Mouse (Mus musculus): ENCODE measurements around the gene Ajuba. TPM values are rescaled to one million over a fixed set of nuclear protein-coding genes. Genes with fewer than 3 reads are reported as not detected.

Gene Ajuba
- polyA plus RNA-seq, 1 experiment from 2014 or later = 79.1 TPM

- peaks cover 25% of the 10 kb centered on the region for H3K36me3 ChIP-seq (replicated peaks)
- no peak for DNase-seq (ENCODE audit: extremely low spot score, low spot score)
- peaks cover 3% of the 10 kb centered on the region; the same call in 1 of the 2 replicates for H3K27me3 ChIP-seq (ENCODE audit: poor library complexity, severe bottlenecking)
- H3K4me1 ChIP-seq = peaks cover 41% of the 10 kb centered on the region
- H3K4me3 ChIP-seq = no peak overlapping the region
- no peaks in the 10 kb centered on the region for H3K9me3 ChIP-seq
- 0 out of 2 replicates have a peak overlapping the region, but pooled peaks have one; percentile 35 for H3K27ac ChIP-seq
- 83% methylated on average over 7 of the region's 7 CpGs for WGBS
Observed at GRCm38 (mm10) chr14:54579638-54580037, 2.3 kb upstream of the Ajuba start.

- 2% methylated on average over 10 of the region's 10 CpGs for WGBS
- Histone ChIP-seq H3K4me1 (peaks cover 57% of the 10 kb centered on the region), H3K9me3 (no peaks in the 10 kb centered on the region), H3K27me3 (ENCODE audit: poor library complexity, severe bottlenecking) (peaks cover 3% of the 10 kb centered on the region; the same call in 1 of the 2 replicates), H3K27ac (peak overlapping the region; percentile 99), H3K36me3 (replicated peaks) (peaks cover 27% of the 10 kb centered on the region), H3K4me3 (peak overlapping the region; percentile 86)
- DNase-seq (ENCODE audit: extremely low spot score, low spot score) = no peak
Observed at GRCm38 (mm10) chr14:54578063-54578462, 705 bp upstream of the Ajuba start.

GRCm38 (mm10) chr14:54576241-54577088 lies 893 bp downstream of the Ajuba start:
- WGBS = under 1% methylated on average over 84 of the region's 84 CpGs

GRCm38 (mm10) chr14:54575631-54576030 lies 1.7 kb downstream of the Ajuba start:
- peak; percentile 83 for DNase-seq (ENCODE audit: extremely low spot score, low spot score)
- Histone ChIP-seq H3K4me3 (peak overlapping the region; percentile 86), H3K4me1 (peaks cover 81% of the 10 kb centered on the region), H3K36me3 (replicated peaks) (peaks cover 46% of the 10 kb centered on the region), H3K9me3 (no peaks in the 10 kb centered on the region), H3K27me3 (ENCODE audit: poor library complexity, severe bottlenecking) (peaks cover 3% of the 10 kb centered on the region; the same call in 1 of the 2 replicates), H3K27ac (peak overlapping the region; percentile 99)
- WGBS = 1% methylated on average over 39 of the region's 39 CpGs

More at GRCm38 (mm10) chr14:54576241-54577088, 893 bp downstream of the Ajuba start:
- Histone ChIP-seq H3K9me3 (no peaks in the 10 kb centered on the region), H3K27me3 (ENCODE audit: poor library complexity, severe bottlenecking) (peaks cover 3% of the 10 kb centered on the region; the same call in 1 of the 2 replicates), H3K36me3 (replicated peaks) (peaks cover 37% of the 10 kb centered on the region), H3K4me3 (peak overlapping the region; percentile 86), H3K4me1 (peaks cover 72% of the 10 kb centered on the region), H3K27ac (peak overlapping the region; percentile 99)
- peak; percentile 44 for DNase-seq (ENCODE audit: extremely low spot score, low spot score)

- peaks cover 52% of the 10 kb centered on the region for H3K36me3 ChIP-seq (replicated peaks)
- H3K4me3 ChIP-seq = peak overlapping the region; percentile 86
- no peaks in the 10 kb centered on the region for H3K9me3 ChIP-seq
- H3K27me3 ChIP-seq (ENCODE audit: poor library complexity, severe bottlenecking) = peaks cover 3% of the 10 kb centered on the region; the same call in 1 of the 2 replicates
- WGBS = 1% methylated on average over 8 of the region's 8 CpGs
- peak overlapping the region; percentile 99 for H3K27ac ChIP-seq
- H3K4me1 ChIP-seq = peaks cover 87% of the 10 kb centered on the region
- no peak for DNase-seq (ENCODE audit: extremely low spot score, low spot score)
Observed at GRCm38 (mm10) chr14:54575031-54575430, 2.3 kb downstream of the Ajuba start.

GRCm38 (mm10) chr14:54574253-54574652 lies 3.1 kb downstream of the Ajuba start:
- DNase-seq (ENCODE audit: extremely low spot score, low spot score) = peak; percentile 35
- Histone ChIP-seq H3K36me3 (replicated peaks) (peaks cover 59% of the 10 kb centered on the region), H3K4me1 (peaks cover 89% of the 10 kb centered on the region), H3K9me3 (no peaks in the 10 kb centered on the region), H3K27ac (peak overlapping the region; percentile 99), H3K4me3 (peak overlapping the region; percentile 86), H3K27me3 (ENCODE audit: poor library complexity, severe bottlenecking) (peaks cover 3% of the 10 kb centered on the region; the same call in 1 of the 2 replicates)
- WGBS = 14% methylated on average over 4 of the region's 4 CpGs

- Histone ChIP-seq H3K4me1 (peaks cover 83% of the 10 kb centered on the region), H3K27ac (peak overlapping the region; percentile 99), H3K27me3 (ENCODE audit: poor library complexity, severe bottlenecking) (peaks cover 3% of the 10 kb centered on the region; the same call in 1 of the 2 replicates), H3K4me3 (peak overlapping the region; percentile 86), H3K9me3 (no peaks in the 10 kb centered on the region), H3K36me3 (replicated peaks) (peaks cover 71% of the 10 kb centered on the region)
- peak; percentile 95 for DNase-seq (ENCODE audit: extremely low spot score, low spot score)
- WGBS = 2% methylated on average over 14 of the region's 14 CpGs
Observed at GRCm38 (mm10) chr14:54572790-54573736, 4.3 kb downstream of the Ajuba start.

GRCm38 (mm10) chr14:54572122-54572521 lies 5.2 kb downstream of the Ajuba start:
- DNase-seq (ENCODE audit: extremely low spot score, low spot score) = peak; percentile 18
- peak overlapping the region; percentile 99 for H3K27ac ChIP-seq
- H3K9me3 ChIP-seq = no peaks in the 10 kb centered on the region
- WGBS = 56% methylated on average over 4 of the region's 4 CpGs
- H3K4me1 ChIP-seq = peaks cover 79% of the 10 kb centered on the region
- peaks cover 81% of the 10 kb centered on the region for H3K36me3 ChIP-seq (replicated peaks)
- peak overlapping the region; percentile 86 for H3K4me3 ChIP-seq
- peaks cover 3% of the 10 kb centered on the region; the same call in 1 of the 2 replicates for H3K27me3 ChIP-seq (ENCODE audit: poor library complexity, severe bottlenecking)

GRCm38 (mm10) chr14:54569451-54570392 lies 7.6 kb downstream of the Ajuba start:
- 56% methylated on average over 17 of the region's 17 CpGs for WGBS
- H3K9me3 ChIP-seq = no peaks in the 10 kb centered on the region
- DNase-seq (ENCODE audit: extremely low spot score, low spot score) = peak; percentile 26
- peaks cover 61% of the 10 kb centered on the region for H3K4me1 ChIP-seq
- peaks cover 92% of the 10 kb centered on the region for H3K36me3 ChIP-seq (replicated peaks)
- peak overlapping the region; percentile 72 for H3K27ac ChIP-seq
- H3K4me3 ChIP-seq = peak overlapping the region; percentile 23
- H3K27me3 ChIP-seq (ENCODE audit: poor library complexity, severe bottlenecking) = no peaks in the 10 kb centered on the region

- H3K36me3 ChIP-seq (replicated peaks) = peaks cover 83% of the 10 kb centered on the region
- no peaks in the 10 kb centered on the region for H3K27me3 ChIP-seq (ENCODE audit: poor library complexity, severe bottlenecking)
- H3K4me1 ChIP-seq = peaks cover 52% of the 10 kb centered on the region
- WGBS = 79% methylated on average over 15 of the region's 15 CpGs
- DNase-seq (ENCODE audit: extremely low spot score, low spot score) = peak; percentile 79
- H3K27ac ChIP-seq = peak overlapping the region; percentile 72; the same call in 1 of the 2 replicates
- H3K4me3 ChIP-seq = peak overlapping the region; percentile 23; the same call in 1 of the 2 replicates
- H3K9me3 ChIP-seq = no peaks in the 10 kb centered on the region
Observed at GRCm38 (mm10) chr14:54568694-54569414, 8.5 kb downstream of the Ajuba start.
